Mouse (Mus musculus): ENCODE data around the gene Prrc2b.

Gene Prrc2b

DNA sequence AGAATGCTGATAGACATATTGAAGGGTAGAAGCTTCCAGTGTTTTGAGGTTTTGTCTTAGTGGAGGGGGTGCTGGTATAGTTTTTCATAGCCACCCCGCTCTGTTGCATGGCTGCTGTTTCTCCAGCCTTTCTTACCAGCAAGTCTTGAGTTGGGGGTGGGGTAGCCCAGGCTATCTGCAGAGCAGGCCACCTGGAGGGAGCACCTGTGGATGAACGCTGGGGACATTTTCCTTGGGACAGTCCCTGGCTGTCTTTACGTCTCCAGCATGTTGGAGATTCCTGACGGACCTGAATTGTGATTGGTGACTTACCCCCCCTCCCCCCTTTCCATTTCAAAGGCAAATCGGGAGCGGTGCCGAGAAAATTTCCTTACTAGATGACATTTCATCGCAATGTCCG is 31.2 kb downstream of the Prrc2b start:
- DNase-seq (ENCODE audit: extremely low read depth, low read depth, low spot score), result no peak

DNA sequence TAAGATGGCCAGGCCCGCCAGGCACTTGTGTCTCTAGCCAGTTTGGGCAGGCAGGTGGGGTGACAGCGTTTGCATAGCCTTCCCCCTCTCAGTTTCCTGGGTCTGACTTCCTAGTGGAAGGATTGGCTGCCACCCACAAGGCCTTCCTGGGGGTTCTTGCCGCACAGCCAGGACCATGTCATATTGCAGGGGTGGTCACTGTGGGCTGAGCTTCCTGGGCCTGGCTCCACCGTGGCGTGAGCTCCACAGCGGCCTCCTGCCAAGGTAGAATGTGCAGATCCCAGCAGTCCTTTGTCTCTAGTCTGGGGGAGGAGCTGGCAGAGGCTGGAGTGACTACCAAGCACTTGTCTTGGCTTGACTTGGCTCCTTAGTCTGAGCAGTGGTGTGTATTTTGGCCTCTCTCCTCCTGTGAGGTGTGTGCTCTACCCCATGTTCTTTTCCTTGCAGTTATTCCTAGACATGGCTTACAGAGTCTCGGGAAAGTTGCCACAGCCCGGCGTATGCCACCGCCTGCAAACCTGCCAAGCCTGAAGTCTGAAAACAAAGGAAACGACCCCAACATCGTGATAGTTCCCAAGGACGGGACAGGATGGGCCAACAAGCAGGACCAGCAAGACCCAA is 31.9 kb downstream of the Prrc2b start:
- DNase-seq (ENCODE audit: extremely low read depth, low read depth, low spot score), result peak; percentile 99

DNA sequence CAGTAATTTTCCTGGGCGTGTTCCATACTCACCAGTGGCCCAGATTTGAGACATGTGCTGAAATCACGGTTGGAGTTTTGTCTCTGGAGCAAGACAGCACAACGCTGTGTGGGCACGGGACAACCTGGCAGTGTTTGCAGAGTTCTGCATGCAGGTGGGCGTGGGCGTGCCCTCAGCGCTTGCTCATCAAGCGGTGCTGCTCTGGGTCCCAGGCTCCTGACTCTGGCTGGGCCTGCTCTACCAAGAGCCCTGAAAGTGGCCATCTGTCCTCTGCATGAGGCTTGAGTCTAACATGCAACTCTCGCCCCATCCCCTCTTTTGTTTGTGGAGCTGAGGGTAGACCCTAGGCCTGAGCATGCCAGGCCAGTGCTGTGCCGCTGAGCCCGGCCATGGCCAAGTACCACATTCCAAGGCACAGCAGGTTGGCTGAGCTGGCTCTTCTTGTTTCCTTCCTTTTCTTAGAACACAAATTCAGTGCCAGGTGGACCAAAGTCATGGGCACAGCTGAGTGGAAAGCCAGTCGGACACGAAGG is 36.2 kb downstream of the Prrc2b start:
- DNase-seq (ENCODE audit: extremely low read depth, low read depth, low spot score), result peak; percentile 43

DNA sequence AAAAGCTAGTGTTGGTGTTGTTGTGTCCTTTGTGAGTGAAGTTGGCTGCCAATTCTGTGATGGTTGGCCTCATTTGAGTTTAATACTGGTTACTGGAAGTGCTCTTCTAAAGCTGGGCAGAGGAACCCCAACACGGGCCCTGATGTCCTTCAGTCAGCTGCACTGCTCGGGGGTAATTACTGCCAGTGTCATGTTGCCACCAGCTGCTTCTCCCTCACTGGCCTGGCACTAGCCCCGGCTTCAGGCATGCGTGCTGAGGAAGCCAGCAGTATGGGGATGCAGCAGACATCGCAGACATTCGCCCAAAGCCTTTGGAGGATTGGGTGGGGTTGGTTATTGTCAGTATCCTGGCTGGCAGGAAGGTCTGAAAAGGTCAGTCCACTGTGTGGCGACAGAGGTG is 36.8 kb downstream of the Prrc2b start:
- no peak for DNase-seq (ENCODE audit: extremely low read depth, low read depth, low spot score)

DNA sequence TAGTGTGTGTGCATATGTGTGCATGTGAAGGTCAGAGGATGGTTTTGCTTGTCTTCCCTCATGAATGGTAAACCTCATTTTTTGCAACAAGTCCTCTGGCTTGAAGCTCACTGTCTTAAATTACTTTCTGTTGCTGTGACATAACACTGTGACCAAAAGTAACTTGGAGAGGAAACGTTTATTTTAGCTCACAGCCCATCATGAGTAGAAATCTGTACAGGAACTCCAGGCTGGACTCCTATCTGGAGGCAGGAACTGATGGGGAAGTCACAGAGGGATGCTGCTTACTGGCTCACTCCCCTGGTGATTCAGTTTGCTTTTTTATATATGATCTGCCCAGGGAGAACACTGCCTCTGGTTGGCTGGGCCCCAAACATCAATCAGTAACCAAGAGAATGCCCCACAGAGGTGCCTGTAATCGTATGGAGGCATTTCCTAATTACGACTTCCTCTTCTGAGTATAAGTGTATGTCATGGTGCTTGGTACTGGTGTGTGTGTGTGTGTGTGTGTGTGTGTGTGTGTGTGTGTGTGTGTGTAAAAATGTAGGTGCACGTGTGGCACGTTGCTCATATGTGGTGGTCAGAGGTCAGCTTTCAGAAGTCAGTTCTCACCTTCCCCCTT is 38.3 kb downstream of the Prrc2b start:
- no peak for DNase-seq (ENCODE audit: extremely low read depth, low read depth, low spot score)

DNA sequence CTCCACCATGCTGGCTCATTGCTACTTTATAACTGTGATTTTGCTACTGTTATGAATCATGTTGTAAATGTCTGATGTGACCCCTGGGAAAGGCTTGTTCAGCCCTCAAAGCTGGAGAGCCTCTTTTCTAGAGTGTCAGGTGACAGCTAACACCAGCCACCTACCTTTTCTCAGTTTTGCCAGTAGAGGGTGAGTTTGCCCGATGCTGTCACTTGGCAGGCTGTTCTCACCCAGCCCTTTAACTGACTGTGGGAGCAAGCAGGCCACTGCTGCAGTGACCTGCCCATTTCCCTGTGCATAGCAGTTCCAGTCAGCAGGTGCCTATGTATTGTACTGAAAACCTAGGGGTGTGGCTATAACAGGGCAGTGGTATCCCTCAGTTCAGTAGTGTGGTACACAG is 39.7 kb downstream of the Prrc2b start:
- no peak for DNase-seq (ENCODE audit: extremely low read depth, low read depth, low spot score)

DNA sequence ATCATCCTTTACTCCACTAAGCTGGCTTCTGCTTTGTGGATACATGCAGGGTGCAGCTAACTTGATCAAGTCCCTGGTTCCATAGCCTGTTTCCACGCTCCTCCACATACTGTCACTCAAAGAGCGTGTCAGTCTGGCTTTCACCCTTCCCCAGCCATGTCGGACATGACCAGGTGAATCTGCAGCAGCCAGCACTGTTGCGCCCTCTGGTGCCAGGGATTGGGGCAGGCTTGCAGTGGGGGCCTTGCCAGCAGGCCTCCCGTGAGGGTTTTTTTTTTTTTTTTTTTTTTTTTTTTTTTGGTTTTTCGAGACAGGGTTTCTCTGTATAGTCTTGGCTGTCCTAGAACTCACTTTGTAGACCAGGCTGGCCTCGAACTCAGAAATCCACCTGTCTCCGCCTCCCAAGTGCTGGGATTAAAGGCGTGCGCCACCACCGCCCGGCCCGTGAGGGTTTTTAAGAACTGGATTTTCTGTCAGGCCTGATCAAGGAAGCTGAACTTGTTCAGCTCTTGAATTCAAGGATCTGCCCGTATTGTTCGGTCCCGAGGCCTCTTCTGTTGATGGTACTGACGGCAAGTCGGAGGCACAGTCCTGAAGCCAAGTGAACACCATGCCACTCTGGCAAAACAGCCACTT is 41.1 kb downstream of the Prrc2b start:
- no peak for DNase-seq (ENCODE audit: extremely low read depth, low read depth, low spot score)

DNA sequence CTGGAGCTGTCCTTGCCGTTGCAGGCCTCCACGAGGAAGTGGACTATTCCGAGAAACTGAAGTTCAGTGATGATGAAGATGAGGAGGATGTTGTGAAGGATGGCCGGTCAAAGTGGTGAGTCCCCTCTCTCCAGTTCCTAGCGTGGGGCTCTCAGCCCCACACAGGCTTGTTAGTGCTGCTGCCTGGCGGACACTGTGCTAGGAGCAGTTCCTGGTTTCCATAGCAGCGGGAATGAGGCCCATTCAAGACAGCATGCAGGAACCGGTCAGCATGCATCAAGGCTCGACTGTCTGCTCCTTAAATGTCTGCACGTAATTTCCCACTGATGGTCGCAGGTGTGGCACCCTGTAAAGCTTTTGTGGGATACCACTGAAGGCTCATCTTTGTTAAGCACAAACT is 48.1 kb downstream of the Prrc2b start:
- no peak for DNase-seq (ENCODE audit: extremely low read depth, low read depth, low spot score)

DNA sequence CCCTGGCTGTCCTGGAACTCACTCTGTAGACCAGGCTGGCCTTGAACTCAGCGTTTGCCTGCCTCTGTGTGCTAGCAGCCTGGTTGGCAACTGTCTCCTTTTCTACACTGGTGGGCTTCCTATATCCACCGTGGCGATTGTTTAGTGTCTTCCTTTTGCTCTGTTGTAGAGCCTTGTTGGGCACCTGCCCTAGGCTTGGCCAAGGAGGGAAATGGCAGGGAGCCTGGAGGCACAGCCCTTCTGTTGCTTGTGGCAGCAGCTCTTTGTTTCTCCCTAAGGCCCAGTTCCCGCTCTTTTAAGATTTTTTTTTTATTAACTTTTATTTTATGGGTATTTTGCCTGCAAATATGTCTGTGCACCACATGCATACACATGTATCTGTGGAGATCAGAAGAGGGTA is 49.2 kb downstream of the Prrc2b start:
- no peak for DNase-seq (ENCODE audit: extremely low read depth, low read depth, low spot score)

DNA sequence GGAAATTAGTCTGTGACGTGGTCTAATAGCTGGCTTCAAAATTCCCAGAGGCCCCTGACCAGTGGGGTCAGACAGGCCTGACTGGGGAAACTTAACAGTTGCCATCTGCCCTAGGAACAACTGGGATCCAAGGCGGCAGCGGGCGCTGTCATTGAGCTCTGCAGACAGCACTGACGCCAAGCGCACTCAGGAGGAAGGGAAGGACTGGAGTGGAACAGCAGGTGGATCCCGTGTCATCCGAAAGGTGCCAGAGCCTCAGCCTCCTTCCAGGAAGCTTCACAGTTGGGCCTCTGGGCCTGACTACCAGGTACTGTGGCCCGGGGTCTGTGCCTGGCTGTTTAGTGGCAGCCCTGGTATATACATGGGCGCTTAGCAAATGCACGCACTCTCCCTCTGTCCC is 49.8 kb downstream of the Prrc2b start:
- no peak for DNase-seq (ENCODE audit: extremely low read depth, low read depth, low spot score)

DNA sequence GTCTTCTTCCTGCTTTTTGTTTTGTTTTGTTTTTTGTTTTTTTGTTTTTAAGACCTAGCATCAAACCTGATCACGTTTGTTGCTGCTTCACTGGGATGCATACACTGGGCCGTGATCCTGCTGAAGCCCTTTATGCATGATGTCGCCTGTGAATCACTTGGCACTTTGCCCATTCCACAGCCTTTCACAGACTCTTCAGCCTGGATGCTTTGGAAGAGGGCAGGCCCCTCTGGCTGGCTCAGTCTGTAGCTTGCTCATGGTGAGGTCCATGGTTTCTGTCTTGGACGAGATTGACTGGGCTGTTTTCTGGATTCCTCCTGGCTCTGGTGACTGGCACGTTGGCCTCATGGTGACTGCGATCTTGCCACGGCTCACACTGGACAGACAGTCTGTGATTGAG is 50.6 kb downstream of the Prrc2b start:
- no peak for DNase-seq (ENCODE audit: extremely low read depth, low read depth, low spot score)

DNA sequence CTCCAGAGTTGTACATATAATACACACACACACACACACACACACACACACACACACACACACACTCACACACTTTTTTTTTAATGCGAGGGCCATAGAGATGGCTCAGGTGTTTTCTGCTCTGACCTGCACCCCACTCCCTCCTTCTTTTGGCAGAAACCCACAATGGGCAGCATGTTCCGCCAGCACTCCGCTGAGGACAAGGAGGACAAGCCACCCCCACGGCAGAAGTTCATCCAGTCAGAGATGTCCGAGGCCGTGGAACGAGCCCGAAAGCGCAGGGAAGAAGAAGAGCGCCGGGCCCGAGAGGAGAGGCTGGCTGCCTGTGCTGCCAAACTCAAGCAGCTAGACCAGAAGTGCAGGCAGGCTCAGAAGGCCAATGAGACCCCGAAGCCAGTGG is 53.0 kb downstream of the Prrc2b start:
- no peak for DNase-seq (ENCODE audit: extremely low read depth, low read depth, low spot score)

DNA sequence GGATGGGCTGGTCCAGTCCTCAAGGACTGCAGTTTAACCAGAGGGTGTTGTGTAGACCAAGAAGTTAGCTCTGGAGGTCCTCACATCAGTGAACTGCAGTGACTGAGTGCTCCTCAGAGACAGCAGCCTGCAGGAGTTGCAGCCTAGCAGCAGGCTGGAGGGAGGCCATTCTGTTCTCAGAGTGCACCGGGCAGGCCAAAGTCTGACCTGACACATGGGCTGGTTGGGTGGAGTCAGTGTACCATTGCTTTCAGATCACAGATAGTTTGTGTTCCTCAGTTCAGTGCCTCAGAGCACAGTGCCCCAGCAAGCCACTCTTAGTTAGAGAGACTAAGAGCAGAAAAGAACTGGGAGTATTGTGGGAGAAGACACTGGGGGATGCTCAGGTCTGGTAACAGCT is 56.8 kb downstream of the Prrc2b start:
- DNase-seq (ENCODE audit: extremely low read depth, low read depth, low spot score), result no peak

DNA sequence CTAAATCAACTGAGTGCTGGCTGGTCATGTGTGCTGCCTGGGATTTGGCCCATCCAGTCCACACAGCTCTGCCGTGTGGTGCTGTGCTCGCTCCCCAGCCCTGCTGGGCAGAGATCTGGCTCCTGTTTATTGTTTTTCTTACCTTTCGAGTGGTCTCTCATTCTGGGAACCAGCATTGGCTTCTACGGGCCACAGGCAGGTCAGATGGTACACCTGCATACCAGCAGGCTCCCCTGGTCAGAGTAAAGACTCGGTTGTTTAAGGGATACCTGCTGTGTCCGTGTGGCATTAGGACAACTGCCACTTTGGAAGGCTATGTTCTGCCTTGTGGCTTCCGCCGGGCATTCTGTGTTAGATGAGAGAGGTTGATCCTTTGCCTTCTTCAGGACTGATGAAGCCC is 60.8 kb downstream of the Prrc2b start:
- DNase-seq (ENCODE audit: extremely low read depth, low read depth, low spot score), result no peak

DNA sequence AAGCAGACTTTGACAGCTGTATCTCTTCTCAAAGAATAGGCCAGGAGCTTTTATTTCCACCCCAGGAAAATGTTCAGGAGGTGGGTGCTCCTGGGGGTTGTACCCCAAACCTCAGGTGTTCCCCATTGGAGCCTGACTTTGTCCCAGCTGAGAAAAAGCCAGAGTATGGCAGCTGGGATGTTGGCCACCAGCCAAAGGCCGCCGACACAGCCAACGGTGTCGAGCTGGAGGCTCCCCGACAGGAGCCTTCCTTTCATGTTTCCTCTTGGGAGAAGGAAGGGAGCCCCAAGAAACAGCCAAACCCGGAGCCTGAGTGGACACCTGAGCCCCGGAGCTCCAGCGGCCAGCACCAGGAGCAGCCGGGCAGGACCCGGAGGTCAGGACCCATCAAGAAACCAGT is 62.1 kb downstream of the Prrc2b start:
- DNase-seq (ENCODE audit: extremely low read depth, low read depth, low spot score), result no peak

DNA sequence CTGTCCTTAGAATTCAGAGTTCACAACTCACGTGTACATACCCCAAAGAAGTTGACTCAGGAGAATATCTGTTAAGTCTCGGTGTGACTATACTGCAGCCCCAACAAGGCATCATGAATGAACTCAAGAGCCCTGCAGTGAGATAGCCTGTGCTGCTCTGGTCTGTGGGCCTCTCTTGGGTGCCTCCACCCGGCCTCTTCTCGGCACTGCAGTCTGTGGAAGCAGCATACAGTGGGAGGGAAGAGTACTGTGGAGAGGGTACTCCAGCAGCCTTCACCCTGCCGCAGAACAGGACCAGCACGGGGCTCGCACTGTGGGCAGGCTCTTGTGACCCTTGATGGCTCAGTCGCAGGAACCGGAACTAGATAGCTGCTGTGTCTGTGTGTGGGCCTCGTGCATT is 64.7 kb downstream of the Prrc2b start:
- DNase-seq (ENCODE audit: extremely low read depth, low read depth, low spot score), result no peak

DNA sequence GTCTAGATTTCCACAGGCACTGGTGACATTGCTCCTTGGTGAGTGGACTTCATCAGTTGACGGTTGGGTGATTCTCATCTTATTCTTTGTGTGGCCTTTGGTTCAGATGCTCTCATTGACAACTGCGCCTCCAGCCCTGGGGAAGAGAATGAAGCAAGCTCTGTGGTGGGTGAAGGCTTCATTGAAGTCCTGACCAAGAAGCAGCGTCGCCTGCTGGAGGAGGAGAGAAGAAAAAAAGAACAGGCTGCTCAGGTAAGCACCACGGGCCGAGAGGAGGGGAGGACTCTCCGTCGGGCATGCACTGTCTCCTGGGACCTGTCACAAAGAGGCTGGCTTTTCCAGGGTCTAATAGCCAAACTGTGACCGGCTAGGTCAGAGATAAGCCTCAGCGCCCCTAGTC is 65.6 kb downstream of the Prrc2b start:
- DNase-seq (ENCODE audit: extremely low read depth, low read depth, low spot score), result no peak

DNA sequence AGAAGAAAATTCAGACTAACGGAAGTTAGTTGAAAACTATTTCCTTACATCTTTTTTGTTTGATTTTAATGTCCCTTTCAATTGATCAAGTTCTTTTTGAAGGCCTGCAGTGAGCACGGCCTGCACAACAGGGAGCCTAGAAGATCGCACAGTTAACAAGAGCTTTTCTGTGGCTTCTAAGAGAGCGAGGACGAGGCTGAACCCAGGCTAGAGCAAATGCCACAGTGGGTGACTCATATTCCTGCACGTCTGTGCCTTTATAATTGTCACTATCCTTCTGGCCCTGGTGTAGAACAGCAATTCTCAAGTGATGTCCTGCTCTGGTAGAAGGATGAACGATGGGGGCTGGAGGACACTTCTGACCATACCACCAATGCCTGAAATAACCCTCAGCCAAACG is 66.8 kb downstream of the Prrc2b start:
- DNase-seq (ENCODE audit: extremely low read depth, low read depth, low spot score), result no peak

DNA sequence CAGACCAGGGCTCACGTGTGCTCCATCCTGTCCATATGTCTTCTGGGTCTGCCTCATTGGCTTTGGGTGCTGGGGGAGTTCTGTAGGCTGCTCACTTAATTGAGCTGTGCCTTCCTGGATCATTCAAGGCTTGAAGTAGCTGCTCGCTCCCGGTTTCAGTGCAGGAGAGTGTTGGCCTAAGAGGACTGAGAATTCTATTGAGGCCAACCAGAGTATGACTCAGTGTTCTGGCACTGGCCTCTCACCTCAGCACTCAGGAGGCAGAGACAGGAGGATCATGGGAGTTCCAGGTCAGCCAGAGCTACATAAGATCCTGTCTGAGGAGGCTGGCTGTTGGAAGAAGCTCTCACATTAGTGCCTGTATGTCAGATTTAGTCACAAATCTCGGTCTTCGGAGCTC is 67.2 kb downstream of the Prrc2b start:
- no peak for DNase-seq (ENCODE audit: extremely low read depth, low read depth, low spot score)

DNA sequence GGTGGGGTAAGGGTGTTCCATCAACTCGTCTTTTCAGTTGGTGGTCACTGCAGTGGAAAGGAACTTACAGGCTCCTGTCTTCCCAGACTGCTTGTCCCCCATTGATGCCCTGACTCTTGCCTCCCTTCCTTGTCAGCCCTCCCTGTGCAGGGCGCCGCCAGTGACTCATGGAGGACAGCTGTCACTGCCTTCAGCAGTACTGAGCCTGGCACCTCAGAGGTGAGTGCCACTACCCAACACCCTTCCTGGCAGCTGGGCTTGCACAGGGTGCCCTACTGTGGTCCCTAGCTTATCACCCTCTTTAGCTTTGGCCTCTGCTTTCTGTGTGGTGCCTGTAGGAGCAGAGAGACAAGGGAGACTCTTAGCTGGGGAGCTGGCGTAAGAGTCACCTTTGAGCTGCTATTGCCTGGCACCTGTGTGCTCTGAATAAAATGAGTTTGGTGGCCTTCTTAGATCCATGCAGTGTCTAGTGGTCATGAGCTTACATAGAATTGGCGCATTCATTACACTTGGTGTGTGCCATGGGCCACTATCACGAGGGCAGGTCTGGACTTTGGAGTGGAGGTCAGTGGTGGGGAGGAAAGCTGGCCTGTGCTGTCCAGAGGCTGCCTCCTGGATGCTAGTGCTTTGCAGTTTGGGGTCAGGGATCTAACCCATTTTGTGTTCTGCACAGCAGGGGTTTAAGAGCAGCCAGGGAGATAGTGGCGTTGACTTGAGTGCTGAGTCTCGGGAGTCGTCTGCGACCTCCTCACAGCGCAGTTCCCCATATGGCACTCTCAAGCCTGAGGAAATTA is 67.9 kb downstream of the Prrc2b start:
- DNase-seq (ENCODE audit: extremely low read depth, low read depth, low spot score), result no peak

DNA sequence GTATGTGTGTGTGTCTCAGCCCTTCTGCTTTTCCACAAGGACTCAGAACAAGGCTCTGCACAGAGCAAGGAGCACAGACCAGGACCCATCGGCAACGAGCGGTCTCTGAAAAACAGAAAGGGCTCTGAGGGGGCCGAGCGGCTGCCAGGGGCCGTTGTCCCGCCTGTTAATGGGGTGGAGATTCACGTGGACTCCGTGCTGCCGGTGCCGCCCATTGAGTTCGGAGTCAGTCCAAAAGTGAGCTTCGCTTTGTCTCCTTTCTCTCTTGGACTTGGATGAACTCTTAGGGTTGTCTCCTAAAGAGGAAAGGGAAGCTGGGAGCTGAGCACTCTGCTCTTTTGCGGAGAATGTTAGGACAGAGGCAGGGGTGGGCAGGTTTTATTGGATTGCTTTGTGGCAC is 68.6 kb downstream of the Prrc2b start:
- DNase-seq (ENCODE audit: extremely low read depth, low read depth, low spot score), result no peak

DNA sequence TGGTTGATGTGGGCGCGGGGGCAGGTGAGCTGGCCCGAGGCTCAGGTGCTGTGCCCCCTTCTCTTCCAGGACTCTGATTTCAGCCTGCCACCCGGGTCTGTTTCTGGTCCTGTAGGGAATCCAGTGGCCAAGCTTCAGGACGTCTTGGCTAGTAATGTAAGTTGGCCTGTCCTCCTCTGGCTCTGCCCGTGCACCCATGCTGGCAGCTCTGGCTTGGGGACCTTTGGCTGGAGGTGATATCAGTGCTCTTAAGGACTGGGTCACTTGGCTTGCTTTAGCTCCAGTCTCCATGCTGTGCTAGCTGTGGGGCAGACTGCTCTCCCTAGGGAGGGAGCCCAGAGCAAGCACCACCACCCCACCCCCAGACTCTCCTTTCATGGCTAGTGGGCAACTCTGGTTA is 69.1 kb downstream of the Prrc2b start:
- DNase-seq (ENCODE audit: extremely low read depth, low read depth, low spot score), result no peak
